Mouse (Mus musculus): ENCODE data around the gene Nck2.
A peak's percentile ranks its signal among the peaks of the same experiment; 100 is the strongest.

Nck2 gene

GRCm38 (mm10) chr1:43433853-43434252 is 10.5 kb upstream of the Nck2 start:
- DNase-seq (ENCODE audit: low spot score in 2 of 2) = no peak

- DNase-seq (ENCODE audit: low spot score in 2 of 2) = no peak
These were observed 7.8 kb upstream of the Nck2 start for GRCm38 (mm10) chr1:43436554-43436953.

- DNase-seq (ENCODE audit: low spot score in 2 of 2) = no peak
These were observed 5.1 kb upstream of the Nck2 start for GRCm38 (mm10) chr1:43439261-43439660.

- DNase-seq (ENCODE audit: low spot score in 2 of 2) = no peak
These were observed 1.8 kb upstream of the Nck2 start for GRCm38 (mm10) chr1:43442568-43442967.

GRCm38 (mm10) chr1:43445170-43446088 is 1.1 kb downstream of the Nck2 start:
- DNase-seq (ENCODE audit: low spot score in 2 of 2) = peak; percentile 39 to 67

DNA sequence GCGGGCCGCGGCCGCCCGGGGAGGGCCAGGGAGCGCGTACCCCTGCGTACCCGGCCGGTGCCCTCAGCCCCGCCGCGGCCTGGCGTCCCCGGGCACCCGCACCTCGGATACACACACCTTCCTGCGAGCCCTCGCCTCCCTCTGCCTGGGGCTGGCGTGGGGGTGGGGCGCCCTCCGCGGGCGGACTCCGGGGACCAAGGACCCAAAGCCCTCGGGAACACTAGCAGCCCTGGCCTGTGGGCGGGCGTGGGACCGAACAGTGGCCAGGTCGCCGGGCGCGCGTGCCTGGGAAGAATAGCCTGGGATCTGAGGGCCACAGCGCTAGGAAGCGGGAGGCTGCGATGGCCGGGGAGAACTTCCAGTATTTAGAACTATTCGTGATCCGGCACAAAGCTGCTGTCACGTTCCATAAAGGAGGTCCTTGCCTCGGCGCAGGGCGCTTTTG is 1.7 kb downstream of the Nck2 start:
- no peak for DNase-seq (ENCODE audit: low spot score in 2 of 2)

GRCm38 (mm10) chr1:43446731-43447601 is 2.6 kb downstream of the Nck2 start:
- DNase-seq (ENCODE audit: low spot score in 2 of 2) = no peak

DNA sequence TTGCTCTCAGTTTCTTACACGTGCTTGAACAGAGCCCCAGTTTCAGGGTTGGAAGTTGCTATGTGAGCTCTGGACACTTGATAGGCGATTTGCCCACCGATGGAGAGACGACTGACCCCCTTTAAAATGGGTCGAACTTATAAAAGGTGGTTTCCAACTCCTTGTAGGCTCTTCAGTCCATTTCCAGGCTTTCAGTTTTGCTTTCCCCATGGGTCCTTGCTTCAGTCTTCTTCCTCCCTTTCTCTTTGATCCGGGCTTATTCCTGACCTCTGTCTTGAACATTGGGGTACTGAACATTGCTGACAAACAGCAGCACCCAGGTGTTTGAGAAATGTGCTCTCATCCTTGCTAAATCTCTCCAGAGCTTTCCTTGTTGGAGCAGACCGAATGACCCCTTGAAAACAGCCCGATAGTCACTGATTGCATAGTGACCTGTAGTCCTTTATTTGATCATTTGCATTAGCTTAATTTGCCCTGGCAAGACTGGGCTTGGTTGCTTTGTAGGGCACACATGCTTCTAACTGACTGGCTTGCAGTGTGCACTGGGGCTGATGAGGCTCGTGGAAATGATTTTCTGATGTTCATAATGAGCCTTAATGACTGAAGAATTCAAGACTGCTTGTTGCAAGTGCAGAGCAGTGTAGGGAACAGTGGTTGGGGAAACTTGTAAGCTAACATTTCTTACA is 3.4 kb downstream of the Nck2 start:
- DNase-seq (ENCODE audit: low spot score in 2 of 2) = no peak

GRCm38 (mm10) chr1:43450811-43451210 is 6.4 kb downstream of the Nck2 start:
- DNase-seq (ENCODE audit: low spot score in 2 of 2) = no peak

DNA sequence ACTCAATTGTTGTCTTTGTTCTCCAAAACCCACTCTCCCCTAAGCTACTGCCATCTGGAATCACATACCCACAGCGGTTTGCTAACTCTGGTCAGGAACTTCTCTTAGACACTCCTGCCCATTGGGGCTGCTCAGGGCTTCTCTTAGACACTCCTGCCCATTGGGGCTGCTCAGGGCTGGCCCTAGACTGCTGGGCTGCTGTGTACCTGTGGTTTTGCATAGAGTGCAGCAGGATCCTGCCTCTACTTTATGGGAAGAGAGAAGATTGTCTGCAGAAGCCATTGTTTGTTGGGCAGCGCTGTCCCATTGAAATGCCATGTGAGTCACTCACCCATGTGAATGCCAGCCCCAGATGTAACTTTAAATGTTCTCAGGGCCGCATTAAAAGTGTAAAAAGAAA is 9.3 kb downstream of the Nck2 start:
- no peak for DNase-seq (ENCODE audit: low spot score in 2 of 2)

DNA sequence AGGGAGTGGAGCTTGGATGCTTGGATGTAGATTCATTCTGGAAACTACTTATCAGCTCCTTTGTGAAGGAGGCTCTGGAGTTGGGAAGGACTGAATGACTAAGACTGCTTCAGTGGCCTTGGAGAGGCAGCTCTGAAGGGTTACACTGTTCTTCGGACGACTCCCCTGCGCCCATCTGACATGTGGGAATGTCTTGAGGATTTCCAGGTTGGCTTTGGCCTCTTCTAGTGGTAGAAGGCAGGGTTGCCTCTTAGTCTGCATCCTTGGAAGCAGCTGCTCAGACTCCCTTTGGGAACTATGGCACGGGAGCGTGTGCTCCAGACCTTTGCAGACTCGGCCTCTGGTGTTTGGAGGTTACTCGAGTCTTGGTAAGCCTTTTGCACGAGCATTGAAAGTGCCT is 10.4 kb downstream of the Nck2 start:
- DNase-seq (ENCODE audit: low spot score in 2 of 2) = no peak

DNA sequence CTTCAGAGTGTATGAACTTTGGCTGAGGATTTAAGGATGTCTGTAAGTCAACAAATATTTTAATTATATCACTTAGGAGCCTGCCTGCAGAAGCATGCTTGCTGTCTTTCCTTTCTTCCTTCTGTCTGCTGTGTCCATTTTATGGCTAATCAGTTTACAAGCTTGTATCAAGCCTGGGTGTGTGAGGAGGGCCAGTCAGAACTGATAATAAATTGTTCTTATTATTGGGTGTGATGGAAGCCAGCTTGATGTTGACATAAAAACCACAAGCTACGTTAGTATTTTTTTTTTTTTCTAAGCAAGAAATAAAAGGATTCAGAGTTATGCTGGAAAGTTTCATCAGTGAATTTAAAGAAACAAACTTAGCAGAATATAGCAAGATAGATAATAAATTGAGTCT is 10.8 kb downstream of the Nck2 start:
- no peak for DNase-seq (ENCODE audit: low spot score in 2 of 2)

DNA sequence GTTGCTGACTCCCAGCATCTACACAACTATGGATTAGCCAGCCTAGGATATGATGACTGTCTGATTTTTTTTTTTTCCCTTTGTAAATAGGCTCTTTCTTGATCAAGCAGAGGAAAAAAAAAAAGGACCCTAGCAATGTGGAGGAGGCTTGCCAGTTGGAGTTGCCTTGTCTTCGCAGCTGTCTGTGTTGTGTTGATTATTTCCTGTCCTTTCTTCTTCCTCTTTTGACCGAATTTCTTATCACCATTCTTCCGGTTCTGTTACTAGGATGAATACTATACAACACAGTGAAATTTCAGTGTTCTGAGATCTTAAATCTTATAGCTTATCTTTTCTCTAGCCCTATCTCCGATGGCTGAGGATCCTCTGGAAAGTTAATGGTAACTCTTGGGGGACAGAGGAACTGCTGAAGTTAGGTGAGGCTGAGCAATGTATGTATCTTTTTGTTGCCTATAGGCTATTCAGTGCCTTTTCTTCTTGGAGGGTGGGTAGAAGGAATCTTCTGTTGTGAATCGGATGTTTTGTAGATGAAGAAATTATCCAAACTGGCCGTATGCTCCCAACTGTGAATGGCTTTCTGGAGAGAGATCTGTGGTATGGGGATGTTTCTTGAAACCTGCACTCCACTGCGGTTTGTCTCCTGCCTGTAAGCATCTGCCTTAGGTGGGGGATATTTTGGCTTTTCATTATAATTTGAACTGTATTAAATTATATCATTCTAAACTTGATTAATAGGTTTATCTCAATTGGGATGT is 12.8 kb downstream of the Nck2 start:
- DNase-seq (ENCODE audit: low spot score in 2 of 2) = no peak

- DNase-seq (ENCODE audit: low spot score in 2 of 2) = no peak
These were observed 16.1 kb downstream of the Nck2 start for GRCm38 (mm10) chr1:43460468-43460867.

DNA sequence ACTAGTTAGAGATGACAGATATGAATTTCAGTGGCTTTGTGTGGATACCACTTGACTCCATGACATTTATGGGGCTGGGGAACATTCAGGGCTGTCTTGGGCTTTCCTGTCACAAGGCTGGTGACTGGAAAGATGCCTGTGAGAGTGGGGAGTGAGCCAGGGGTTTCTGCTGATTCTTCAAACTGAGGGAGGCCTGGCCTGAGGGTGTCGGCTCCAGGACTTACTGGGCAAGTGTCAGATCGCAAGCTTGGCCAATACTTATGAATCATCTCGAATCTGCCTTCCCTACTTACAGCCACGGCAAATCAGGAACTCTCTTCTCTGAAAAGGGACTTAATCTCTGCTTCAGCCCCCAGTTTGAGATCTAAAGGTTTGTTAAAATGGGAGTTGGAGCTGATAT is 18.3 kb downstream of the Nck2 start:
- no peak for DNase-seq (ENCODE audit: low spot score in 2 of 2)

- no peak for DNase-seq (ENCODE audit: low spot score in 2 of 2)
These were observed 19.7 kb downstream of the Nck2 start for GRCm38 (mm10) chr1:43463941-43464682.

DNA sequence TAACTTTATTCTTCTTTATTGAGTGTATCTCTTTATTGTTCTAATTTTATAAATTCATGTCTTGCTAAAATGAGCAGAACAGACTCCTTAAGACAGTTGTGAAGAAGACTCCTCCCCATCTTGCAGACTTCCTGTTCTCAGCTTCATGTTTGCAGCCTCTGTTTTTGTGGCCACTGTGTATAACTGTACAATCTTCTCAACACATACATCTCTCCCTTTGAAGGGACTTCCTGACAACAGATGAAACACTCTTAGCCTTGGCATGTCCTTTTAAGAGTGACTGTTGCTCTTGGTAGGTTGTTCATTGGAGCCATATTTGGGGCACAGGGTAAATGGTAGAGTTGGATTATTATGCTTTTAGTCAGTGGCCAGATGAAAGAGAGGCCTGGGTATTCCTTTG is 20.6 kb downstream of the Nck2 start:
- no peak for DNase-seq (ENCODE audit: low spot score in 2 of 2)

DNA sequence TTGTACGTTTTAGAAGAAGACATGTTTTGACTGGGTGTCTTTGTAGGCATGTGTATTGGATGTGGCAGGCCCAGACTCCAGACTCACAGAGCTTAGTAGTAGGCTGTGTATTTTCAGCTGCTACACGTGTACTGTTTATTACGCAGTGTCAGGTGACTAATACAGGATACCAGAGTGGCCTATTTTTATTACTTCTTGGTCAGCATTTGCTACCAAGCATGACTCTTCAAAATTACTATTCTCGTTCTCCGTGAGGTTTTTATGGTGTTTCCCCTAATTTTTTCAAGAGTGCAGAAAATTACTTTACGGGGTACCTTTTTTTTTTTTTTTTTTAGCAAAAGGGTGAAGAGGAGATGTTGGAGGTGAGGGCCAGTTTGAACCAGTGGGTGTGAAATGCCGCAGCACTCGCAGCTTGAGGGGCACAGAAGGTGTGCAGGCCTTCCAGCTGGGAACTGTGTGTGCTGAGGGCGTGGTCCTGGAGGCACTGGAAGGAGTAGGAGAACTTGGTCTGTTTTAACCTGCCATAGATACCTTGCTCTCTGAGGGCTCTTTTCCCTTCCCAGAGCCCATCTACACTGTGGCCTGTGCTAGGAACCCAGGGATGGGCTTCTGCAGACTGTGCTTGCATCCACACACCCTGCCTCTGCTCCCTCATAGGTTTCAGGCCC is 21.7 kb downstream of the Nck2 start:
- no peak for DNase-seq (ENCODE audit: low spot score in 2 of 2)

DNA sequence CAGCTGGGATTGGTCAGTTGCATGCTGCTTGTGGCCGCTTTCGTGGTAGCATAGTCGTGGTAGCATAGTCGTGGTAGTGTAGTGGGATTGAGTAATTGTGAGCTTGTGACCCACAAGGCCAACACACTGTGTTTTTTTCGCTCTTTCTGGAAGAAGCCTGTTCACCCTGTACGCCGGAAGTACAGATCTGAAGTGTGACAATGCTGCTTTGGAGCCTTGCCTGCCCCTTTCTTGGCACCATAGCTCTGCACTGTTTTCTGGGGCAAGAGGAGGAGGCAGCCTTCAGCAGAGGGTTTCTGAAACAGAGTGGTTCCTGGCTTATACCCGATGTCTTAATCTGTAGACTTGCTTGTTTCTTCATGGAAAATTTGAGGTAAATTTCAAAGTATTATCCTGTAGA is 23.3 kb downstream of the Nck2 start:
- DNase-seq (ENCODE audit: low spot score in 2 of 2) = no peak

DNA sequence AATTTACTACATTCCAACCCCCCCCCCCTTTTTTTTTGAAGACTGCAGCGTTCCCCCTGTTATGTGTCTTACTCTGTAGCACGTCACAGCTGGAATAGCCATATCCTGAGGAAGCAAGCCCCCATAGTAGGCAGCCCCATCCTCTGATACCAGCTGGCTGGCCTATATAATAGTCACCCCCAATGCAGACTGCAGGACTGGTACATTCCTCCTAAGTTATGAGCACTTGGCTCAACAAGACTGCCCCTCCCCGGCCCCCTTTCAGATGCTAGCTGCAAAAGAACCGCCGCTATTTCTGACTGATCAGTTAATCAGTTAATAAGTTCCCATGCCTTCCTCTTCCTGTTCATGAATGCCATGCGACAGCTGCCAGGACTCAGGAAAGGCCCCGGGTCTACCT is 23.8 kb downstream of the Nck2 start:
- no peak for DNase-seq (ENCODE audit: low spot score in 2 of 2)

Measured in frontal cortex, postnatal 25 days (tissue).